Mouse (Mus musculus) E14TG2a.4 (cell line): Measurements from ENCODE around the gene Rtf1.

Experiments
- CTCF ChIP-seq: conservative IDR thresholded peaks from 2 replicates; pipeline ENCODE4 v1.5.1; 2014; ENCODE audit warnings: low read length
- NANOG ChIP-seq: IDR thresholded peaks from 2 replicates; pipeline ENCODE4 v1.6.1; 2014; ENCODE audit warnings: borderline replicate concordance, low read length, mixed read lengths
- POU5F1 ChIP-seq: IDR thresholded peaks from 2 replicates; pipeline ENCODE4 v1.6.1; 2014; ENCODE audit warnings: low read length, borderline replicate concordance

DNA sequence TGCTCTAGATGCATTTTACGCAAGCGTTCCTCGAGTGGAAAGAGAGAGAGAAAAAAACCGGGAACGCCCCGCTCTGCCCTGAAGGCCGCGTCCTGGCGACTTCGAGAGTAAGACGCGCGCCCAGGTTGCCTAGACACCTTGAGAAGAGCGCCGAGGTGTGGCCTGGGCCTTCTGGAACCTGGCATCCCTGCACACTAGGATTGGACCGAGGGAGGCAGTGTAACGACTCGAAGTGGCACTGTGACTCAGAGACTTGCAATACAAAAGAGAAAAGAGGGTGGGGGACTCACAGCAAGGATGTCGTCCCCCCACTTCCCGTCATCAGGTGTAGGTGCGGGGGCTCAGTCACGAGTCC, 68.9 kb downstream of the Rtf1 start:
- TF ChIP-seq CTCF (no peak), NANOG (no peak), POU5F1 (no peak)
